Mouse (Mus musculus) thymus, postnatal 25 days (tissue): Measurements from ENCODE around the gene Col5a1.

Experiments used
- DNase-seq: peaks from one replicate; pipeline ENCODE4 v3.0.0; 2022

Gene Col5a1

DNA sequence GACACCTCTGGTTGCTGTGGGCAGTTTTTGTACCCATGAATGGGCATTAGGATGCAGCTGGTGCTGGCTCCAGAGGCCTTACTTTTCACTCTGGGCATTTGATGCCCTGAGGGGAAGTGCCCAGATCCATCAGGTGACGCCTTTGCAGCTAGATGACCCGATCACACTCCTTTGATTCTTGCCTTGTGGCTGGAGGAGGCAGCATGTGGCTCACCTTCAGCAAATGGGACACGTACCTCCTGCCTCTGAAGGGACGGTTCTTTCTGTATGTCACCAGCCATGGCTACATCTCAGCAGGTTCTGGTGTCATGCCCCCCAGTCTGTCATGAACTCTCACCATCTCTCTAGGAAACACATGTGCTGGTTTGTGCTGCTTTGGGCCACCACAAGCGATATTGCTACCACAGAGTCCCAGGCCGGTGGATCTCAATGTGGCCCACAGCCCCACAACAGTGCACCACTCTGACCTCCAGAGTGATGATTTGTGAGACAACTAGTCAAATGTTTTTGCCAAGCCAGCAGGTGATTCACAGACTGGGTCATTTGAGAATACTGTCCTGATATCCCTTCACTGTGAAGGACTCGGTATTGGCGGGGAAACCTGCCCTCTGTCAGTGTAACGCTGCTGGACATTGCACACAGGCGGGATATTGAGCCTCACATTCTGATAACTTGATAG lies 153.6 kb downstream of the Col5a1 start:
- no peak for DNase-seq

DNA sequence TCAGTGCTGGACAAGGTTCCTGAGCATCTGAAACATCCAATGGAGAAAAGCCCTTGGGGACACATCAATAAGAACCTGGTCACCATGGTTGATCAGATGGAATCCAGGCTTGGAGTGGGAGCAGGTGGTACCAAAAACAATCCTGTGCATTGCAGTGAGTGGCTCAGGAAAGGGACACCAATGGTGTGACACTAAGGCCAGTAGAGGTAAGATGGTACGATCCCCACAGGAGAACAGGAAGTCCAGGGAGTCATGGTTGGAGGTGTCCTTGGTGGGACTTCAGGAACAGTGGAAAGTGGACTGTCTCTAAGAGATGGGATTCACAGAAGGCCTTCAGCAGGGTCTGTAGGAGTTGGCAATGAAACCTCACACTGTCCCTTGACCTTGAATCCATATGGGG lies 154.2 kb downstream of the Col5a1 start:
- no peak for DNase-seq

DNA sequence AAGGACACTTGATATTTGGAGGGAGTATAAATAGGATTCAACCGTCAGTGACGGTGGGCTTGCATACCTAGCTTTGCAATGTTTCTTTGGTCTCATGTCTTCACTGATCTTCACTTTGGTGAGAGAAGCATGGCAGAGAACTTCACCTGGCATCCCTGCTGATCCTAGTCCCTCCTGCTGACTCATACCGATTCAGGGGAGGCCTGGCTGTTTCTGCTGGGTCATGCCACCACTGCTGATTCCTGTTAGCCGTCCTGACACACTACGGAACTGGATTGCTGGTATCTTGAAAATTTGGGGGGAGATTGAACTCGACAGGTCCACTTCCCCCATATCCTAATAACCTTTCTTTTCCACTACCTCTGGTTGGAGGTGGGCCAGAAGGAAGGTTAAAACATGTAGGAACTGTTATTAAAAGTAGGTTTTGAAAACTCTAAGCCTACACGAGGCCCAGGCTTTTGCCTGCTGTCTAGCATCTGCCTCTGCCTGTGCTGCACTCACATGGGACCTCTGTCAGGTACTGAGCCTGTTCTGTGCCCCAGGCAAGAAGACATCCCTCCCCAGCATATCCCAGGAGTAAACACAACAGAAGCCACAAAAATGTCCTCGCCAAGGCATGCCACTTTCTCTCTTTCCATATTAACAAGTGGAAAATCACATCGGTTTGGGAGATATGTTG lies 158.8 kb downstream of the Col5a1 start:
- DNase-seq: no peak

DNA sequence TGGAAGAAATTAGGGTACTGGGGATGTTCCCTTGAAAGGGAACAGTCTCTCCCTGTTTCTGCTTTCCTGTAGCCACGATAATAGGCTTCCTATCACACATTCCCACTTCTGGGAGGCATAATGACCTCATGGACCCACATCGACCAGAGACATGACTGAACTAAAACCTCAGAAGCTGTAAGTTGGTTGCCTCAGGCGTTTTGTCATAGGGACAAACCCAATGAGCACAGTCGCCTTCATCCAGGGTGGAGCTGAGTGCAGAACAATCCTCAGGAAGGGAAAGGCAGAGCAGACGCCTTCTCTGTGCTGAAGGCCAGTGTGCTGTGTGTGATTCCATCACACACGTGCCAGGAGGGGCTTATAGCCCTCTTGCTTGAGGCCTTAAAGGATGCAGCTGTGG lies 160.1 kb downstream of the Col5a1 start:
- DNase-seq: no peak

DNA sequence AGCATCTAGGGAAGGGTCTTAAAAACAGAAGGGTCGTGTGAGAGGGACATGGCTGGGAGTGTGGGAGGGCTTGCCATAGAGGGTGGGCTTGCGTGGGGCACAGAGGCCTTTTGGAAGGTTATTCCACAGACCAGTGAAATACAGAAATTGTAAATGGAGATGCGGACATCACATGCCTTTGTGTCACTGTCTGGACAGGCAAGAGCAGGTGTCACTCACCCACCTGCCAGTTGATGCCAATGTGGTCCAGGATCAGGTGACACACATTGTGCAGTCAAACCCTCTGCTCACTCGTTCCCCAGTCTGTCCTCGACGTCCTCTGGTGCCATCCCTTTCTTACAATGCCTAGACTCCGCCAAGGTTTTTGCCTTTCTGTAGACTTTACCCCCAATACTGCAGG lies 160.9 kb downstream of the Col5a1 start:
- DNase-seq: no peak

- DNase-seq: no peak
These were observed 173.7 kb downstream of the Col5a1 start for GRCm38 (mm10) chr2:28059922-28060321.

GRCm38 (mm10) chr2:28063711-28064338 lies 177.6 kb downstream of the Col5a1 start:
- no peak for DNase-seq

DNA sequence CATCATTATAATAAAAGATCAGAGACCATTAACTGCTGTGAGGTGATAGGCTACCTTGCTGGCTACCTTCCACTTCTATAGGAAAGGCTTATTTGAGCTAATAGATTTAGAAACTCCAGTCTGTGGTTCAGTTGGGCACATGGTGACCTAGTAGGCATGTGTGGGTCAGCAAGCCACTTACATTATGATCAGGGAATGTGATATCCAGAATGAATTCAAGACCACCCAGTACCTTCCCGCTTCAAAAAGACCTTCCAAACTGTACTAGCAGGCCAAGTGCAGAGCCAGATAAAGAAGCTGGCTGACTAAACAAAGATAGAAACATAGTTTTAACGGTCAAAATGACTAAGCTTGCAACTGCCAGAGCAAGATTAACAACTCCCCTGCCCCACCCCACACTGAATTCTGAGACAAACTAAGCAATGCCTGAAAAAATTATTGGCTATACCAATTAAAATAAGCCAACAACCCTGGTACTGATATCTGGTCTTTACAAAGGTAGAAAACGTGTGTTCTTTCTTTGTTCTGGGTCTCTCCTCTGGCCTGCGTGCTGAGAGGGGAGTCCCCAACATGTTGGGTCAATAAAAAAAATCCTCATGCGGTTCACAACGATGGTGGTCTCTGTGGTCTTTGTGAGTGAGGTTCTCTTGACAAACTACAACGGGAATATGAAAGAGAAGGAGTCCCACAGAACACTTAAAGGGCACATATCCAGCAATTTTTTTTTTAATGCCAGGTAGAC lies 178.3 kb downstream of the Col5a1 start:
- DNase-seq: no peak

DNA sequence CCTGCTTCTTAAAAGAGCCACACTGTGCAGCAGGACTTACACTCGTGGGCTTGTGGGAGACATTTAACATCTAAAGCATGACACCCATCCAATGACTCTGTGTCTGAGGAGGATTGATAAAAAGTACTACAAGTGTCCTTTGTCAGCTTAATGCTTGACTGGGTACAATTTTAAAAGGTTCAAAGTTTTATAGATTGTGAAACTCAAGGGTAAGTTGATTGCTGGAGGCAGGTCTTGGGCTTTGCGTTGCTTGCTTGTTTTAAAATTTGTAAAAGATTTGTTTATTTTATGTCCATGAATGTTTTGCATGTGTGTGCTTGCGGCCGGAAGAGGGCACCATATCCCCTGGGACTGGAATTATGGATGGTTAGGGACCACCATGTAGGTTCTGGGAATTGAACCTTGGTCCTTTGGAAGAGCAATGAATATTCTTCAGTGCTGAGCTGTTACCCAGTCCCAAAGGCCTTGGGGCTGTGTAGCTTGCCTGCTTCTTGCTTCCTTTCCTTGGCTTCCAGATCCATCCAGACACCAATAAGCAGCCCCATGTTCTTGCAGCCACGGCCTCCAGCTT lies 178.9 kb downstream of the Col5a1 start:
- no peak for DNase-seq

- no peak for DNase-seq
These were observed 180.5 kb downstream of the Col5a1 start for GRCm38 (mm10) chr2:28066686-28067085.

GRCm38 (mm10) chr2:28067175-28067574 lies 180.9 kb downstream of the Col5a1 start:
- no peak for DNase-seq

GRCm38 (mm10) chr2:28067821-28068536 lies 181.8 kb downstream of the Col5a1 start:
- DNase-seq: no peak

DNA sequence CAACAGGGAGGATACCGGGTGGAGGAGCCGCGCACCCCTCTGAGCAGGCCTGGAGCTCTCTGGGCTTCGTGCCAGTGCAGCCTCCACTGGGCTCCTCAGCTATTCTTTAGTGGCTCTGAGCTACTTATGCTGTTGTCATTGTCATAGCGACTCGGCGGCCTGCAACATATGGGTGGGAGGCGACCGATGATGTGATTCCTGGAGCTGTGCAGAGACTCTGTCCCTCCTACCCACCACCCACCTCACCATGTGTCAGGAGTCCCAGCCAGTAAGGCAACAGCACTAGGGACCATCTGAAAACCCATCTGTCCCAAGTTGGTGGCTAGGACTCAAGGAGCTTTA lies 182.3 kb downstream of the Col5a1 start:
- no peak for DNase-seq

DNA sequence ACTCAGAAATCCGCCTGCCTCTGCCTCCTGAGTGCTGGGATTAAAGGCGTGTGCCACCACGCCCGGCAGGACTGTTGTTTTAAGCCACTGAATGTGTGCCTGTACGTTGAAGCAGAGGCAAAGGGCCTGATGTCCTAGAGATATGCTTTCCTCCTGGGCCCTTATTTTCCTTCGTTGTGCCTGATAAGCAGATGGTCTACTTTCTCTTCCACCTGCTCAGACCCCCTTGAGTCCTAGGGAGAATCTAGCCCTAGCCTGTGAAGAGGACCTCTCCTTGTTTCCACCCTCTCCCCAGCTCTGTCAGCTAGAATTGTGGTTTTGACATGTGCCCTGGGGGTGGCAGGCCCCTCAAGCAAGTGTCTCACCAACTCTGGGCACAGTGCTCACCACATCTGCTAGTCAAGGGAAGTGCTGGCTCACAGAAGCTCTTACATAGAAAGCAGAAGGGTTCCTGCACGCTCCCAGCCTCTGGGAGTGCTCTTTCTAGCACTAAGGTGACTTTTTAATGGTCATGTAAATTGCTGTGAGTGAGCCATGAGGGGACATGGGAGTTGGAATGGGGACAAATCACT lies 189.5 kb downstream of the Col5a1 start:
- no peak for DNase-seq

- DNase-seq: no peak
These were observed 198.5 kb downstream of the Col5a1 start, which contains the start of gene Fcnb for GRCm38 (mm10) chr2:28084768-28085167. Gene Fcnb, minus strand, starts transcription at chr2:28084885.

- no peak for DNase-seq
These were observed 199.9 kb downstream of the Col5a1 start for GRCm38 (mm10) chr2:28086112-28086511.

DNA sequence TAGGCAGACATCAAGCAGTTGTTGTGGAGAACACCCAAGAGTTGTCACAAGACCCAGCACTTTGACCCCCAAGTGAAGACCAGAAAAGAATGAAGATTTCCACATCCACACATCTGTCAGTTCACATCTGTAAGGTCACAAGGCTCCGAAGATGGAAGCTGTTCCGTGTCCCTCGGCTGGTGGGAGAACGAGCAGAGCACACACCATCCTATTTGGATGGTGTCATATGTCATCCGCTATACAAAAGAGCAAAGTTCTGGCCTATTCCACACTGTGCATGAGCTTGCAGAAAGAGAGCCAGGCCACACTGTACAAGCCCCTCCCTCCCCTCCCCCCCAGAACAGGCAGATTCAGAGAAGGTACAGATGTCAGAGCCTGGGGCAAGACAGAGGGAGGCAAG lies 202.9 kb downstream of the Col5a1 start:
- DNase-seq: no peak
